In genomic region chrX:7883841-7884567, GRCm38 (mm10) we compare ENCODE assay signal across 8 mouse cellular contexts. TPM values are rescaled to one million over a fixed set of nuclear protein-coding genes. Genes with fewer than 3 reads are reported as not detected.
DNase-seq lines count a peak whose midpoint lies in the region; ATAC-seq lines count a peak whose summit lies in the region.

Gene Slc35a2, plus strand, starts transcription at chrX:7884028.

- 10% methylated on average over 48 of the region's 49 CpGs for WGBS in intestine, embryonic 14.5 days

- H3K4me3 ChIP-seq in intestine, embryonic 14.5 days (ENCODE audit: low read depth, low read length), result peak within 1 kb of the TSS; percentile 57

- no peaks in the 10 kb centered on the region for H3K9me3 ChIP-seq in intestine, embryonic 14.5 days (ENCODE audit: control insufficient read depth, low read length)

- intact Hi-C loops in left cerebral cortex, postnatal 14 days (cut with DNase I), result no loop called here

- H3K36me3 ChIP-seq in intestine, embryonic 14.5 days (ENCODE audit: control insufficient read depth, insufficient read depth, low read length), result no peaks in the 10 kb centered on the region

- H3K9ac ChIP-seq in intestine, embryonic 14.5 days (ENCODE audit: low read length), result peak within 1 kb of the TSS; percentile 35

- no peaks in the 10 kb centered on the region for H3K27me3 ChIP-seq in intestine, embryonic 14.5 days (replicated peaks; ENCODE audit: control insufficient read depth, insufficient read depth, low read length)

- peak; percentile 90 for ATAC-seq in intestine, embryonic 14.5 days (replicated peaks; ENCODE audit: low FRiP score, low TSS enrichment, low read depth)

- H3K27ac ChIP-seq in intestine, embryonic 14.5 days (ENCODE audit: low read depth), result peak within 1 kb of the TSS; percentile 74

- peak within 1 kb of the TSS; percentile 53 for H3K4me2 ChIP-seq in intestine, embryonic 14.5 days (ENCODE audit: low read length)

- no peaks in the 10 kb centered on the region; the same call in 1 of the 2 replicates for H3K4me1 ChIP-seq in intestine, embryonic 14.5 days (replicated peaks; ENCODE audit: control insufficient read depth, insufficient read depth, low read length)

- DNase-seq in adrenal gland, adult 18-20 months (ENCODE audit: low spot score in 2 of 2), result peak; percentile 59 to 68
- DNase-seq in embryo, embryonic 11 days, result peak; percentile 88
- peak; percentile 85 for DNase-seq in gastrocnemius, postnatal 25 days
- peak; percentile 83 for DNase-seq in intestine, embryonic 14.5 days (ENCODE audit: low spot score)
- peak; percentile 71 to 83 for DNase-seq in left cerebral cortex, postnatal 14 days (ENCODE audit: low spot score in 2 of 2)
- peak; percentile 82 for DNase-seq in mesoderm, embryonic 11.5 days (ENCODE audit: low read depth, low spot score)
- DNase-seq in right cerebral cortex, postnatal 36 days (ENCODE audit: low spot score in 2 of 2), result peak; percentile 75 to 81
- DNase-seq in yolk sac, embryonic 10.5 days (ENCODE audit: low spot score), result peak; percentile 89

RNA-seq across cellular contexts. Expression of gene Slc35a2, which starts in this region (rescaled TPM):
- total RNA-seq in adrenal gland, adult 18-20 months (2021), result 10 to 100 TPM; 38.9 to 50.3 TPM
- total RNA-seq in gastrocnemius, postnatal 25 days (2021), result 1 to 10 TPM; 7.6 to 8.1 TPM
- polyA plus RNA-seq in intestine, embryonic 14.5 days (2014; fragmentation: Nextera tagmentation; extraction: Ambion mirVana), result 12.3 and 12.6 TPM in 2 replicates
- total RNA-seq in left cerebral cortex, postnatal 14 days (2021), result 10 to 100 TPM; 46.3 to 56.3 TPM

Comparison
In these comparisons a context has a peak if more than half of its experiments do, and no peak if none do; other contexts are left out.
1. Peak in every context shown above with its lines: DNase-seq, ATAC-seq, H3K4me3 ChIP-seq and H3K27ac ChIP-seq.
2. RNA of gene Slc35a2 (total RNA-seq): 46.3 to 56.3 TPM in left cerebral cortex, postnatal 14 days and 38.9 to 50.3 TPM in adrenal gland, adult 18-20 months; 7.6 to 8.1 TPM in gastrocnemius, postnatal 25 days; every median in the first group is over 4 times any median in the second.